30 mouse cellular contexts compared by ENCODE assay signal in the genomic region with DNA sequence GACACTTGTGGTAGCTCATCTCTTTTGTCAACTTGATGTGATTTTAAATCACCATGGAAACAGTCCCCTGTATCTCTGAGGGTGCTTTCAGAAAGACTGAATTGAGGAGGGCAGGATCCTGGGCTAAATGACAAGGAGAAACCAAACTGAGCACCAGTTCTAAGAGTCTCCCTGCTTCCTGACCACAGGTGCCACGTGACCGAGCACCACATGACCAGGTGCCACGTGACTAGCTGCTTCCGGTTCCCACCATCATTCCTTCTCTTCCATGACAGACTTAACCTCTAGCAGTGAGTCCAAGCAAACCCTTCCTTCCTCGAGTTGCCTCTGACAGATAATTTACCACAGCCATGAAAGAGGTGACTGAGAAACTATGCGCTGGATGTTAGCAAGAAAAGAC.
DNase-seq lines count a peak whose midpoint lies in the region; ATAC-seq and TF ChIP-seq lines count a peak whose summit lies in the region.
"Had no signal": no experiment of that assay in that cellular context is flagged by ENCODE, and none has a peak within 500 bp of the region (broad histone marks: within the 10 kb centered on the region; RNA-seq: fewer than 3 reads in every experiment).

No protein-coding gene starts in this region.

- no peaks in the 10 kb centered on the region for H3K79me3 ChIP-seq in C2C12 (ENCODE audit: low read depth)

- no peaks in the 10 kb centered on the region for H3K36me3 ChIP-seq in kidney, postnatal 0 days (ENCODE audit: insufficient read depth, low read length)
- H3K36me3 ChIP-seq in kidney, adult 2 months (ENCODE audit: control insufficient read depth, insufficient read depth, low read length): no peaks in the 10 kb centered on the region
- H3K36me3 ChIP-seq in C2C12 (ENCODE audit: control insufficient read depth, insufficient read depth): no peaks in the 10 kb centered on the region
- no peaks in the 10 kb centered on the region for H3K36me3 ChIP-seq in embryonic facial prominence, embryonic 11.5 days (replicated peaks; ENCODE audit: control insufficient read depth, insufficient read depth, low read depth, low read length)
- H3K36me3 ChIP-seq: embryonic facial prominence, embryonic 13.5 days; forebrain, embryonic 10.5 days; G1E; heart, embryonic 10.5 days; heart, embryonic 13.5 days had no signal

- H3K79me2 ChIP-seq in C2C12 (ENCODE audit: control insufficient read depth, insufficient read depth): no peaks in the 10 kb centered on the region

- ATAC-seq in kidney, postnatal 0 days (replicated peaks; ENCODE audit: low FRiP score, low read depth): no peak
- no peak for ATAC-seq in embryonic facial prominence, embryonic 11.5 days (replicated peaks; ENCODE audit: insufficient number of reproducible peaks, low FRiP score, low TSS enrichment, low read depth)
- ATAC-seq: forebrain, embryonic 13.5 days; forebrain, embryonic 16.5 days; hindbrain, postnatal 0 days; inflammation-experienced regulatory T-cells, adult 6 months; intestine, embryonic 16.5 days had no signal

- no peak overlapping the region for H3K27ac ChIP-seq in kidney, postnatal 0 days
- no peak overlapping the region for H3K27ac ChIP-seq in kidney, adult 2 months (ENCODE audit: insufficient read depth, low read depth, low read length)
- H3K27ac ChIP-seq in embryonic facial prominence, embryonic 11.5 days (replicated peaks; ENCODE audit: low read depth, low read length): no peak overlapping the region
- H3K27ac ChIP-seq: embryonic facial prominence, embryonic 13.5 days; forebrain, embryonic 10.5 days; forebrain, embryonic 13.5 days; heart, adult 2 months; heart, embryonic 10.5 days; heart, embryonic 13.5 days; hindbrain, embryonic 14.5 days; hindbrain, postnatal 0 days had no signal

- H3K27me3 ChIP-seq in kidney, postnatal 0 days (ENCODE audit: insufficient read depth, low read length): no peaks in the 10 kb centered on the region
- H3K27me3 ChIP-seq in kidney, adult 2 months (replicated peaks; ENCODE audit: control insufficient read depth, insufficient read depth, low read length): no peaks in the 10 kb centered on the region
- no peaks in the 10 kb centered on the region for H3K27me3 ChIP-seq in C2C12 (ENCODE audit: control insufficient read depth, insufficient read depth, insufficient read length)
- H3K27me3 ChIP-seq in embryonic facial prominence, embryonic 11.5 days (ENCODE audit: control insufficient read depth, insufficient read depth, low read length): no peaks in the 10 kb centered on the region
- H3K27me3 ChIP-seq: CH12.LX; embryonic facial prominence, embryonic 13.5 days; forebrain, embryonic 13.5 days; heart, embryonic 13.5 days; Patski had no signal

- peak; percentile 34 for DNase-seq in kidney, postnatal 0 days (ENCODE audit: low spot score)
- no peak for DNase-seq in kidney, adult 2 months
- peak; percentile 3 for DNase-seq in embryonic facial prominence, embryonic 11.5 days (ENCODE audit: low spot score)
- DNase-seq in cerebellum, postnatal 25 days: no peak
- no peak for DNase-seq in spleen, adult 12 weeks (ENCODE audit: low spot score)
- DNase-seq: adrenal gland, adult 2 months; adrenal gland, postnatal 14 days; cerebellum, adult 11 months; cerebellum, adult 8-10 months; cerebellum, postnatal 10 days; gastrocnemius, postnatal 36 days; heart, adult 2 months; heart, postnatal 14 days; heart, postnatal 4 days; kidney, adult 18-20 months had no signal

- no peak for TF ChIP-seq CTCF in kidney, postnatal 0 days (IDR thresholded peaks at IDR 0.05; ENCODE audit: low read depth)
- TF ChIP-seq CTCF in kidney, adult 2 months (conservative IDR thresholded peaks at IDR 0.05; ENCODE audit: insufficient read depth, insufficient read length, low read depth, low read length): no peak
- no peak for TF ChIP-seq CTCF in C2C12 (IDR thresholded peaks at IDR 0.05; ENCODE audit: control insufficient read depth, insufficient read depth, insufficient read length)

- H3K4me1 ChIP-seq in kidney, postnatal 0 days (replicated peaks; ENCODE audit: insufficient read depth, low read length): no peaks in the 10 kb centered on the region
- no peaks in the 10 kb centered on the region for H3K4me1 ChIP-seq in kidney, adult 2 months (ENCODE audit: control insufficient read depth, insufficient read depth, low read length)
- no peaks in the 10 kb centered on the region for H3K4me1 ChIP-seq in embryonic facial prominence, embryonic 11.5 days (ENCODE audit: control insufficient read depth, insufficient read depth, low read length)
- H3K4me1 ChIP-seq: embryonic facial prominence, embryonic 13.5 days; forebrain, embryonic 10.5 days; forebrain, embryonic 13.5 days; heart, embryonic 10.5 days; heart, embryonic 13.5 days had no signal

- no peak overlapping the region for H3K9ac ChIP-seq in kidney, postnatal 0 days (ENCODE audit: low read depth, low read length)
- no peak overlapping the region for H3K9ac ChIP-seq in embryonic facial prominence, embryonic 11.5 days (replicated peaks; ENCODE audit: low read length)
- H3K9ac ChIP-seq: embryonic facial prominence, embryonic 13.5 days; forebrain, embryonic 13.5 days; heart, embryonic 13.5 days; hindbrain, embryonic 14.5 days had no signal

- no peak overlapping the region for H3K4me2 ChIP-seq in kidney, postnatal 0 days (ENCODE audit: low read length)
- H3K4me2 ChIP-seq in embryonic facial prominence, embryonic 11.5 days (ENCODE audit: low read depth, low read length): no peak overlapping the region
- H3K4me2 ChIP-seq: embryonic facial prominence, embryonic 13.5 days; forebrain, embryonic 13.5 days; heart, embryonic 13.5 days; hindbrain, embryonic 14.5 days had no signal

- H3K4me3 ChIP-seq in kidney, postnatal 0 days (replicated peaks; ENCODE audit: low read depth, low read length): no peak overlapping the region
- no peak overlapping the region for H3K4me3 ChIP-seq in kidney, adult 2 months (ENCODE audit: insufficient read depth, low read depth, low read length)
- H3K4me3 ChIP-seq in C2C12 (ENCODE audit: insufficient read depth, poor library complexity, severe bottlenecking): no peak overlapping the region
- H3K4me3 ChIP-seq in embryonic facial prominence, embryonic 11.5 days (ENCODE audit: low read depth, low read length): no peak overlapping the region
- H3K4me3 ChIP-seq: embryonic facial prominence, embryonic 13.5 days; erythroblast, embryonic 14.5 days; forebrain, embryonic 10.5 days; forebrain, embryonic 13.5 days; heart, adult 2 months; heart, embryonic 10.5 days; heart, embryonic 13.5 days had no signal

- H3K9me3 ChIP-seq in kidney, postnatal 0 days (replicated peaks; ENCODE audit: low read length): no peaks in the 10 kb centered on the region
- no peaks in the 10 kb centered on the region for H3K9me3 ChIP-seq in embryonic facial prominence, embryonic 11.5 days (replicated peaks; ENCODE audit: control insufficient read depth, low read length)
- H3K9me3 ChIP-seq: embryonic facial prominence, embryonic 13.5 days; forebrain, embryonic 10.5 days; forebrain, embryonic 13.5 days; heart, embryonic 10.5 days; heart, embryonic 13.5 days had no signal

- H3ac ChIP-seq in C2C12 (ENCODE audit: control insufficient read depth, insufficient read length, low read depth): no peak overlapping the region

- WGBS in kidney, postnatal 0 days: 49% methylated on average over 6 of the region's 6 CpGs
- WGBS in kidney, adult 2 months: 52% methylated on average over 6 of the region's 6 CpGs
- 74% methylated on average over 6 of the region's 6 CpGs for WGBS in embryonic facial prominence, embryonic 11.5 days

- no peak for TF ChIP-seq POLR2A in kidney, adult 2 months (IDR thresholded peaks at IDR 0.05; ENCODE audit: low read depth, low read length)

TF ChIP-seq in C2C12, 6 proteins besides CTCF, POLR2A, EP300 and RAD21:
- no peak for TF ChIP-seq MYOD1 (IDR thresholded peaks at IDR 0.05; ENCODE audit: control insufficient read depth, insufficient read length, low read depth)
- peak; percentile 79 for TF ChIP-seq USF1 (IDR thresholded peaks at IDR 0.05; ENCODE audit: low read depth)

Comparison
In these comparisons a context has a peak if more than half of its experiments do, and no peak if none do; other contexts are left out.
1. DNase-seq: peak in kidney, postnatal 0 days (single experiment) and embryonic facial prominence, embryonic 11.5 days (single experiment); none in kidney, adult 2 months (single experiment), cerebellum, postnatal 25 days (0 of 2) and spleen, adult 12 weeks (single experiment).